Mouse (Mus musculus) bone marrow, adult 2 months (tissue): Measurements from ENCODE around the gene Armcx3. TPM values are rescaled to one million over a fixed set of nuclear protein-coding genes. Genes with fewer than 3 reads are reported as not detected.
"Not testable (repeated sequence)": the region's sequence is repeated elsewhere in the genome, so short reads cannot be mapped to it uniquely, and the experiment has no call there.

Source experiments
- H3K27ac ChIP-seq: fragments of 200-500 bp; 2 replicates; pipeline ENCODE4 v1.5.1; 2012; ENCODE audit warnings: low read depth, mild to moderate bottlenecking, control low read depth, inconsistent platforms, low read length; ENCODE audit not compliant: control insufficient read depth, poor library complexity, insufficient read depth
- H3K4me1 ChIP-seq: fragments of 200-500 bp; 2 replicates; pipeline ENCODE4 v1.6.1; 2011; ENCODE audit warnings: low read length; ENCODE audit not compliant: control insufficient read depth, insufficient read depth
- H3K4me3 ChIP-seq: fragments of 200-500 bp; replicated peaks from 2 replicates; pipeline ENCODE3; 2011; ENCODE audit warnings: mild to moderate bottlenecking, low read depth, low read length, control low read depth; ENCODE audit not compliant: control insufficient read depth
- CTCF ChIP-seq: fragments of 200-500 bp; IDR thresholded peaks from 2 replicates; pipeline ENCODE4 v1.5.1; 2011; ENCODE audit warnings: low read length, control low read depth; ENCODE audit not compliant: control insufficient read depth, insufficient read depth
- POLR2A ChIP-seq: fragments of 200-500 bp; IDR thresholded peaks from 2 replicates; pipeline ENCODE4 v1.6.1; 2011; ENCODE audit warnings: low read depth, mild to moderate bottlenecking, control low read depth, low read length, borderline replicate concordance; ENCODE audit not compliant: control insufficient read depth
- WGBS: fragments of 180-500 bp; shearing (Covaris S2); methylation state at CpG from one replicate; pipeline ENCODE4 v1.1.7; 2018; 5-methylcytosine and 5-hydroxymethylcytosine counted together
- polyA plus RNA-seq: library from polyadenylated mRNA; stranded (reverse); fragments of >200 nt; gene quantifications from 2 replicates; pipeline ENCODE4 v1.2.4, GENCODE M21; 2011; ENCODE audit warnings: low replicate concordance; ENCODE audit not compliant: missing spikeins, insufficient read depth, insufficient read length

The Armcx3 gene
- polyA plus RNA-seq, 1 experiment: 13.2 TPM

DNA sequence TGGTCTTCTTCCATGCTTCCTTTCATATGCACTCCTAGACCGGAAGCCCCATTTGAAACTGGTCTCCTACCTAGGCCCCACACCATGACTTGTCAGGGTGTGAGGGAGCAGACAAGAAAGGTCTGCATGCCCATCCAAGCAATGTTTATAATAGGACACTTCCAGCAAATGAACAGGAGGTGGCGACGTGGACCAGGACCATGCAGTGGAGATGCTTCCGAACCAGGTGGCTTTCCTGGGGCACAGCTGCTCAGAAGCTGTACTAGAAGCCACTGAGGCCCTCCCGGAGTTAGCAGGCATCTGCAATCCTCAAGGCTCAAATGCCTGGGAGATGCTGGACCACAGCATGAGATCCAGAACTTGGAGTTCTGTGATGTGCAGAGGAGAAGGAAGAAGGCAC, 9.9 kb upstream of the Armcx3 start:
- Histone ChIP-seq H3K4me1 (no peaks in the 10 kb centered on the region), H3K27ac (no peak overlapping the region), H3K4me3 (no peak overlapping the region)
- WGBS: 22% methylated on average over 5 of the region's 5 CpGs
- TF ChIP-seq POLR2A: no peak
- TF ChIP-seq CTCF: peak; percentile 53; the same call in 1 of the 2 replicates

- no peak within 1 kb of the TSS for H3K27ac ChIP-seq
- TF ChIP-seq POLR2A (no peak), CTCF (0 out of 2 replicates have a peak, but pooled peaks have one; percentile 4)
- no peaks in the 10 kb centered on the region for H3K4me1 ChIP-seq
- peak within 1 kb of the TSS; percentile 69 for H3K4me3 ChIP-seq
- WGBS: 7% methylated on average over 36 of the region's 36 CpGs
Measured at GRCm38 (mm10) chrX:134750764-134751592, 5.4 kb upstream of the Armcx3 start, which contains the start of gene Armcx6. Gene Armcx6 (minus strand): TSS chrX:134751417.

DNA sequence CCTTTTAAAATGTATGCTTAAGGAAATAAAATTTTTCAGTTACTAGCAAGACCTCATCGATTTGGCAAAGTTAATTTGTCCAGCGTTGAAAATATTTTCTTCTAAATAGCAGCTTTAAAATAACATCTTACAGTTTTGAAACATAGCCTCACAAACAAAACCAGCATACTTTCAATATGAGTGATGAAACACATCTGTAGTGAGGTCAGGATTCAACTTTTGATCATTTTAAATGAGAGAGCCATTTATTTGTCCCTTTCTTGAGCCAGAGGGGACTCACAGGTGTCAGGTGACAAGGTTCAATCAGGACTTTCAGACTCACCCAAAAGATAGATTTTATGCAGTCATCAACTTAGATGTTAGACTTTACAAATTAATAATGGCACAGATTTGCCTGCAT, 4.5 kb upstream of the Armcx3 start:
- no peak overlapping the region for H3K4me3 ChIP-seq
- no peak overlapping the region for H3K27ac ChIP-seq
- H3K4me1 ChIP-seq: no peaks in the 10 kb centered on the region
- no peak for TF ChIP-seq CTCF
- 43% methylated on average over 2 of the region's 2 CpGs for WGBS

DNA sequence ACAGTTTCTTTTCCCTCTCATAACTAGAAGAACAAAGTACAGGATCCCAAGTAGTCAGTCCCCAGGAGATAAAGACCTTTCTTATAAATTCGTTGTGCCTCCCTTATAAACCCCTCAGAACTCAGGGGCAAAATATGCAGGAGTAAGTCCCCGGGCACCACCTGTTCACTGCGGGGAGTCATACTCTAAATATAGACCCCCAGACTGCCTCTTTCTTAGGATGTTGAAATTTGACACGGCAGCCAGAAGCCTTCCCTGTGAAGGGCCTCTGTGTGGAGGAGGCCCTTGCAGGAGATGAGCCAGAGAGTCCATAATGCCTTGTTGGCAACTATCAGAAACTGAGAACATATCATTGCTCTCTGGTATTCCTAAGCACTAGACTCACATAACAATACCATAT, 3.8 kb upstream of the Armcx3 start:
- WGBS: 29% methylated on average over 4 of the region's 4 CpGs
- Histone ChIP-seq H3K4me1 (no peaks in the 10 kb centered on the region), H3K4me3 (no peak overlapping the region), H3K27ac (no peak overlapping the region)
- no peak for TF ChIP-seq POLR2A
- TF ChIP-seq CTCF: no peak

DNA sequence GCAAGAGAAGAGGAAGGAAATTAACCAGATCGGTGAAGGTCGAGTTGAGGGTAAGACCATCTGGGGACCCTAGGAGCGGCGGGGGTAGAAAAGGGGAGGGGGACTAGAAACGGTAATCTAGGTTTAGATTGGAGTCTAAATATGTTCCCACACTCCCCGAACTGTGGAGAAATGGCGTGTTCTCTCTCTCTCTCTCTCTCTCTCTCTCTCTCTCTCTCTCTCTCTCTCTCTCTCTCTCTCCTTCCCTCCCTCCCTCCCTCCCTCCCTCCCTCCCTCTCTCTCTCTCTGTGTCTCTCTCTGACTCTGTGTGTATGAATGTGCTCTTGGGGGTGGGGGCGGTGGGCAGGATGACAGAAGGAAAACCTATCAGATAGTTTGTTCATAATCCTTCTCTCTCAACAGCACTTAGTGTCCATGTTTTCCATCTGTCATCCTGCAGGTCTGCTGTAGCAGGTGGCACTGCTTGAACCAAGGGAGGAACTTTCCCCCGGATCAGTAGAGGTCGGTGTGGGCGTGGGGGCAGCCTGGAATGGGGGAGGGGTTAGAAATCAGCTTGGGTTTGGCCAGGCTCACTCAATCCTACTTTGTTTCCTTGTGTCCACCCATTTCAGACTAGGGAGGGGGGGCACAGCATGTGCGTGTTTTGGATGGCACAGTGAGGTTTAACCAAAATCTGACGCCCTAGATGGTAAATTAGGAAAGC, 1.0 kb downstream of the Armcx3 start:
- 16% methylated on average over 13 of the region's 13 CpGs for WGBS
- TF ChIP-seq POLR2A: no peak
- TF ChIP-seq CTCF: no peak
- H3K27ac ChIP-seq: no peak overlapping the region
- peak overlapping the region; percentile 62 for H3K4me3 ChIP-seq
- no peaks in the 10 kb centered on the region for H3K4me1 ChIP-seq

GRCm38 (mm10) chrX:134763428-134764198, 7.2 kb downstream of the Armcx3 start:
- WGBS: 63% methylated on average over 4 of the region's 4 CpGs
- H3K4me3 ChIP-seq: not testable (repeated sequence)

GRCm38 (mm10) chrX:134787728-134788127, 31.3 kb downstream of the Armcx3 start:
- TF ChIP-seq POLR2A (no peak), CTCF (no peak)
- Histone ChIP-seq H3K4me1 (no peaks in the 10 kb centered on the region), H3K4me3 (no peak overlapping the region), H3K27ac (no peak overlapping the region)
- 46% methylated on average over 4 of the region's 4 CpGs for WGBS

More at GRCm38 (mm10) chrX:134763428-134764198, 7.2 kb downstream of the Armcx3 start:
- not testable (repeated sequence) for H3K4me1 ChIP-seq, H3K27ac ChIP-seq

- TF ChIP-seq CTCF: no peak
- no peak for TF ChIP-seq POLR2A
- H3K4me1 ChIP-seq: no peaks in the 10 kb centered on the region
- H3K27ac ChIP-seq: no peak overlapping the region
- WGBS: 15% methylated on average over 28 of the region's 28 CpGs
- H3K4me3 ChIP-seq: peak overlapping the region; percentile 55
Measured at GRCm38 (mm10) chrX:134807833-134808754, 51.7 kb downstream of the Armcx3 start.
